Mouse (Mus musculus): Measurements from ENCODE around the gene Keap1. TPM values are rescaled to one million over a fixed set of nuclear protein-coding genes. Genes with fewer than 3 reads are reported as not detected.
A peak's percentile ranks its signal among the peaks of the same experiment; 100 is the strongest.

Gene Keap1
- polyA plus RNA-seq, 1 experiment = 19.6 TPM

- no peak for TF ChIP-seq POLR2A (IDR thresholded peaks at IDR 0.05; ENCODE audit: insufficient read depth, low read length)
- TF ChIP-seq CTCF (IDR thresholded peaks at IDR 0.05; ENCODE audit: low read depth, low read length) = no peak
- TF ChIP-seq EP300 (IDR thresholded peaks at IDR 0.05; ENCODE audit: insufficient read depth, low read depth, low read length) = no peak
- H3K36me3 ChIP-seq (ENCODE audit: control insufficient read depth, insufficient read depth, low read length, poor library complexity, severe bottlenecking) = no peaks in the 10 kb centered on the region
- no peaks in the 10 kb centered on the region for H3K9me3 ChIP-seq (replicated peaks; ENCODE audit: control insufficient read depth, insufficient read depth, low read length, poor library complexity, severe bottlenecking)
- H3K9ac ChIP-seq (ENCODE audit: low read depth, poor library complexity, severe bottlenecking) = peak overlapping the region; percentile 54
- peaks cover 8% of the 10 kb centered on the region for H3K4me1 ChIP-seq (ENCODE audit: control insufficient read depth, insufficient read depth, low read length)
- no peaks in the 10 kb centered on the region for H3K27me3 ChIP-seq (ENCODE audit: control insufficient read depth, insufficient read depth, low read length, poor library complexity, severe bottlenecking)
- H3K27ac ChIP-seq (ENCODE audit: insufficient read depth, low read length) = no peak overlapping the region
- H3K4me3 ChIP-seq (ENCODE audit: low read depth, low read length) = peak overlapping the region; percentile 43; the same call in 1 of the 2 replicates
These were observed 55.7 kb downstream of the Keap1 start for GRCm38 (mm10) chr9:21183421-21183820.

- no peaks in the 10 kb centered on the region for H3K27me3 ChIP-seq (ENCODE audit: control insufficient read depth, insufficient read depth, low read length, poor library complexity, severe bottlenecking)
- no peaks in the 10 kb centered on the region for H3K9me3 ChIP-seq (replicated peaks; ENCODE audit: control insufficient read depth, insufficient read depth, low read length, poor library complexity, severe bottlenecking)
- no peak overlapping the region for H3K27ac ChIP-seq (ENCODE audit: insufficient read depth, low read length)
- TF ChIP-seq POLR2A (IDR thresholded peaks at IDR 0.05; ENCODE audit: insufficient read depth, low read length) (peak; percentile 15), EP300 (IDR thresholded peaks at IDR 0.05; ENCODE audit: insufficient read depth, low read depth, low read length) (no peak), CTCF (IDR thresholded peaks at IDR 0.05; ENCODE audit: low read depth, low read length) (no peak)
- H3K36me3 ChIP-seq (ENCODE audit: control insufficient read depth, insufficient read depth, low read length, poor library complexity, severe bottlenecking) = no peaks in the 10 kb centered on the region
- H3K4me1 ChIP-seq (ENCODE audit: control insufficient read depth, insufficient read depth, low read length) = peaks cover 8% of the 10 kb centered on the region
- peak overlapping the region; percentile 45 for H3K4me3 ChIP-seq (ENCODE audit: low read depth, low read length)
- H3K9ac ChIP-seq (ENCODE audit: low read depth, poor library complexity, severe bottlenecking) = peak overlapping the region; percentile 22; the same call in 1 of the 2 replicates
These were observed 57.5 kb downstream of the Keap1 start for GRCm38 (mm10) chr9:21181421-21182220.

GRCm38 (mm10) chr9:21180841-21181240, 58.3 kb downstream of the Keap1 start:
- no peak overlapping the region for H3K4me3 ChIP-seq (ENCODE audit: low read depth, low read length)
- H3K9ac ChIP-seq (ENCODE audit: low read depth, poor library complexity, severe bottlenecking) = no peak overlapping the region
- no peaks in the 10 kb centered on the region for H3K27me3 ChIP-seq (ENCODE audit: control insufficient read depth, insufficient read depth, low read length, poor library complexity, severe bottlenecking)
- H3K9me3 ChIP-seq (replicated peaks; ENCODE audit: control insufficient read depth, insufficient read depth, low read length, poor library complexity, severe bottlenecking) = no peaks in the 10 kb centered on the region
- no peak for TF ChIP-seq EP300 (IDR thresholded peaks at IDR 0.05; ENCODE audit: insufficient read depth, low read depth, low read length)
- TF ChIP-seq POLR2A (IDR thresholded peaks at IDR 0.05; ENCODE audit: insufficient read depth, low read length) = no peak
- TF ChIP-seq CTCF (IDR thresholded peaks at IDR 0.05; ENCODE audit: low read depth, low read length) = no peak
- no peaks in the 10 kb centered on the region for H3K36me3 ChIP-seq (ENCODE audit: control insufficient read depth, insufficient read depth, low read length, poor library complexity, severe bottlenecking)
- peaks cover 8% of the 10 kb centered on the region for H3K4me1 ChIP-seq (ENCODE audit: control insufficient read depth, insufficient read depth, low read length)
- no peak overlapping the region for H3K27ac ChIP-seq (ENCODE audit: insufficient read depth, low read length)

GRCm38 (mm10) chr9:21180402-21180801, 58.8 kb downstream of the Keap1 start:
- peaks cover 8% of the 10 kb centered on the region for H3K4me1 ChIP-seq (ENCODE audit: control insufficient read depth, insufficient read depth, low read length)
- no peaks in the 10 kb centered on the region for H3K9me3 ChIP-seq (replicated peaks; ENCODE audit: control insufficient read depth, insufficient read depth, low read length, poor library complexity, severe bottlenecking)
- H3K36me3 ChIP-seq (ENCODE audit: control insufficient read depth, insufficient read depth, low read length, poor library complexity, severe bottlenecking) = no peaks in the 10 kb centered on the region
- no peak overlapping the region for H3K9ac ChIP-seq (ENCODE audit: low read depth, poor library complexity, severe bottlenecking)
- no peak overlapping the region for H3K27ac ChIP-seq (ENCODE audit: insufficient read depth, low read length)
- TF ChIP-seq CTCF (IDR thresholded peaks at IDR 0.05; ENCODE audit: low read depth, low read length) (no peak), POLR2A (IDR thresholded peaks at IDR 0.05; ENCODE audit: insufficient read depth, low read length) (no peak), EP300 (IDR thresholded peaks at IDR 0.05; ENCODE audit: insufficient read depth, low read depth, low read length) (no peak)
- H3K4me3 ChIP-seq (ENCODE audit: low read depth, low read length) = no peak overlapping the region
- no peaks in the 10 kb centered on the region for H3K27me3 ChIP-seq (ENCODE audit: control insufficient read depth, insufficient read depth, low read length, poor library complexity, severe bottlenecking)

Other genes with a start within 250 kb of the Keap1 start
- gene Mrpl4, start 236.6 kb downstream of the Keap1 start, polyA plus RNA-seq (2011; ENCODE audit: insufficient read depth, insufficient read length, low read depth, missing spikeins) = 45.1 and 50.9 TPM in 2 replicates
- 24.9 and 25.7 TPM in 2 replicates for gene Icam1, start 223.4 kb downstream of the Keap1 start, polyA plus RNA-seq (2011; ENCODE audit: insufficient read depth, insufficient read length, low read depth, missing spikeins)
- 1.3 TPM in 1 of 2 replicates, not detected in the other for gene Icam4, start 210.0 kb downstream of the Keap1 start, polyA plus RNA-seq (2011; ENCODE audit: insufficient read depth, insufficient read length, low read depth, missing spikeins)
- gene Icam5, start 207.3 kb downstream of the Keap1 start, polyA plus RNA-seq (2011; ENCODE audit: insufficient read depth, insufficient read length, low read depth, missing spikeins) = 0.94 and 1.3 TPM in 2 replicates
- gene Zglp1, start 172.3 kb downstream of the Keap1 start, polyA plus RNA-seq (2011; ENCODE audit: insufficient read depth, insufficient read length, low read depth, missing spikeins) = 2.5 TPM in 1 of 2 replicates, not detected in the other
- 1.0 and 1.4 TPM in 2 replicates for gene Gm49373, start 166.3 kb downstream of the Keap1 start, polyA plus RNA-seq (2011; ENCODE audit: insufficient read depth, insufficient read length, low read depth, missing spikeins)
- gene Fdx1l, start 165.7 kb downstream of the Keap1 start, polyA plus RNA-seq (2011; ENCODE audit: insufficient read depth, insufficient read length, low read depth, missing spikeins) = 25.9 and 38.8 TPM in 2 replicates
- 4.7 and 6.3 TPM in 2 replicates for gene Gm38431, start 147.4 kb downstream of the Keap1 start, polyA plus RNA-seq (2011; ENCODE audit: insufficient read depth, insufficient read length, low read depth, missing spikeins)
- 60.7 and 61.9 TPM in 2 replicates for gene Raver1, start 147.4 kb downstream of the Keap1 start, polyA plus RNA-seq (2011; ENCODE audit: insufficient read depth, insufficient read length, low read depth, missing spikeins)
- 15.5 and 17.8 TPM in 2 replicates for gene Tyk2, start 108.1 kb downstream of the Keap1 start, polyA plus RNA-seq (2011; ENCODE audit: insufficient read depth, insufficient read length, low read depth, missing spikeins)
- 164 and 171 TPM in 2 replicates for gene Cdc37, start 89.4 kb downstream of the Keap1 start, polyA plus RNA-seq (2011; ENCODE audit: insufficient read depth, insufficient read length, low read depth, missing spikeins)
- 9.5 and 10.4 TPM in 2 replicates for gene Pde4a, start 73.6 kb downstream of the Keap1 start, polyA plus RNA-seq (2011; ENCODE audit: insufficient read depth, insufficient read length, low read depth, missing spikeins)
- gene S1pr5, start 9.1 kb upstream of the Keap1 start, polyA plus RNA-seq (2011; ENCODE audit: insufficient read depth, insufficient read length, low read depth, missing spikeins) = 0.40 and 0.44 TPM in 2 replicates
- 18.8 and 22.3 TPM in 2 replicates for gene Atg4d, start 25.9 kb upstream of the Keap1 start, polyA plus RNA-seq (2011; ENCODE audit: insufficient read depth, insufficient read length, low read depth, missing spikeins)
- 35.9 and 41.7 TPM in 2 replicates for gene Kri1, start 48.6 kb upstream of the Keap1 start, polyA plus RNA-seq (2011; ENCODE audit: insufficient read depth, insufficient read length, low read depth, missing spikeins)
- 11.6 and 12.4 TPM in 2 replicates for gene Cdkn2d, start 52.0 kb upstream of the Keap1 start, polyA plus RNA-seq (2011; ENCODE audit: insufficient read depth, insufficient read length, low read depth, missing spikeins)
- 83.3 and 87.8 TPM in 2 replicates for gene Ap1m2, start 73.0 kb upstream of the Keap1 start, polyA plus RNA-seq (2011; ENCODE audit: insufficient read depth, insufficient read length, low read depth, missing spikeins)
- 64.9 and 66.4 TPM in 2 replicates for gene Slc44a2, start 81.3 kb upstream of the Keap1 start, polyA plus RNA-seq (2011; ENCODE audit: insufficient read depth, insufficient read length, low read depth, missing spikeins)
- 196 and 209 TPM in 2 replicates for gene Ilf3, start 128.5 kb upstream of the Keap1 start, polyA plus RNA-seq (2011; ENCODE audit: insufficient read depth, insufficient read length, low read depth, missing spikeins)
- gene Qtrt1, start 172.5 kb upstream of the Keap1 start, polyA plus RNA-seq (2011; ENCODE audit: insufficient read depth, insufficient read length, low read depth, missing spikeins) = 40.0 and 48.2 TPM in 2 replicates
- gene Dnm2, start 185.5 kb upstream of the Keap1 start, polyA plus RNA-seq (2011; ENCODE audit: insufficient read depth, insufficient read length, low read depth, missing spikeins) = 86.2 and 88.6 TPM in 2 replicates

Measured in ES-Bruce4 (cell line).